Mouse (Mus musculus): Measurements from ENCODE around the gene Arglu1.

Arglu1 gene

GRCm38 (mm10) chr8:8621236-8621917, 68.9 kb downstream of the Arglu1 start:
- DNase-seq (ENCODE audit: low spot score), result no peak

- DNase-seq (ENCODE audit: low spot score), result no peak
Measured at GRCm38 (mm10) chr8:8620536-8620935, 69.8 kb downstream of the Arglu1 start.

GRCm38 (mm10) chr8:8619221-8620194, 70.8 kb downstream of the Arglu1 start:
- peak; percentile 59 for DNase-seq (ENCODE audit: low spot score)
